Mouse (Mus musculus) right cerebral cortex, postnatal 36 days (tissue): Measurements from ENCODE around the gene Ess2.

Experiments used
- DNase-seq, 2 experiments: peaks; one replicate each; pipeline ENCODE4 v3.0.0; 2022; ENCODE audit warnings: low spot score in 2 of 2, mixed read lengths in 1 of 2

The Ess2 gene

DNA sequence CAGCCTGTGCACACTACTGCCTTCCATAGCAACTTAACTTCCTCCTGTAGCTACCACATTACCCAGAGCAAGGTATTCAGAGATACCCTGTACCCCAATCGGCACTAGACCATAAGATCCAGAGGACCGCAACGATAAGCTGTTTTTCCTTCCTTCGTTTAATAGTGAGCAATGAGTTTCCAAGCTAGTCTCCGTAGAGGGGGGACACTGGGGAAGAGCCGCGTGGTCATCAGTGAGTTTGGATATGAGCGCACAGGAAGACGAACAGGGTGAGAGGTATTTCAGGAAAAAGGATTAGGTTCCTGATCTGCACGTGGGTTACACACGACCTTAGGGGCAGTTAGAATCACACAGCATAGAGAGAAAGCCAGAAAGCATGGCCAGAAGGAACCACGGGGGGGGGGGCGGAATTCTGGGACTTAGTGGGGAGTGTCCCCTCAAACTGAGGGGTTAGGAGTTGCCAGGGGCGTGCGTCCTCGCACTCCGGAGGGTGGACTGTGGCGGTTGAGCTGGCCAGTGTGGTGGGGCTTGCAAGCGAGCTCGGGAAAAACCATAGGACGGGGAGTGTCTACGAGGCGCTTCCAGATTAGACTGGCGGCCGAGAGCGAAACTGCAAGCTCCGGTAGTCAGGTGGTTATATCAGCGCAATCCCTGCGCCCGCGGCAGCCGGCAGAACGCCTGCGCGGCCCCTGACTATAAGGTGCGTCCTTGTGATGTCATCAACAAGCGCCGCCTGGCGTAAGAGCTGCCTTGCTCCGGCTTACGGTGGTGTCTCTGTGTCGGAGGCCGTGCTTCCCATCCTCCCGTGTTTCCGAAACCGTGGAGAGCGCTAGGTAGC is 10.4 kb upstream of the Ess2 start:
- DNase-seq = peak; percentile 94 to 96

- no peak for DNase-seq
Measured at GRCm38 (mm10) chr16:17920586-17920985, 9.4 kb upstream of the Ess2 start.

GRCm38 (mm10) chr16:17914307-17915249 is 3.4 kb upstream of the Ess2 start, which contains the start of gene Gsc2:
TSS of gene Gsc2 (minus strand) at chr16:17915059.
- DNase-seq = no peak

- DNase-seq = no peak
Measured at GRCm38 (mm10) chr16:17898462-17898861, 12.7 kb downstream of the Ess2 start, which contains the start of the genes Dgcr2 and Tssk2. TSS of gene Dgcr2 (minus strand) at chr16:17898562. TSS of gene Tssk2 (plus strand) at chr16:17898637.

DNA sequence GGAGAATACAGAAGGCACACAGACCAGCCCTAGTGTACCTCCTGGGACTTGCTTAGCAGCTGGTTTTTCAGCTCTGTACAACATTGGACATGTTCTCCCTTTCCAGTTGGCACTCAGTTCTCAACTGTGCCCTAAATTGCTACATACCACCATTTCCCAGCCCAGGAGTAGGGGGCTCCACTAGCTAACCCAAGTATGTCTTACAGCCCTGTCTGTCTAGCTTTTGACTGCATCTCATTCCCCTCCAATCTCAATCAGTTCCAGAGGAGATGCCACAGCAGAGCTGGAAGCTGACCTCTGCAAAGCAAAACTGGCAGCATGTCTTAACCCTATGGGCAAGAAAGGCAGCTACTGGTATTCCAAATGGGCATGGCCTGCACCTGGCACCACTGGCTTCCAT is 15.1 kb downstream of the Ess2 start:
- no peak for DNase-seq

- DNase-seq = no peak
Measured at GRCm38 (mm10) chr16:17893923-17894322, 17.2 kb downstream of the Ess2 start, which contains the start of gene Tssk1. TSS of gene Tssk1 (plus strand) at chr16:17894223.

- DNase-seq = no peak
Measured at GRCm38 (mm10) chr16:17892606-17893005, 18.5 kb downstream of the Ess2 start.

GRCm38 (mm10) chr16:17891567-17891959 is 19.6 kb downstream of the Ess2 start, which contains the start of gene Gm20518:
TSS of gene Gm20518 (minus strand) at chr16:17891671.
- DNase-seq = peak; percentile 98 to 99

GRCm38 (mm10) chr16:17890917-17891566 is 20.1 kb downstream of the Ess2 start:
- peak; percentile 38 to 44 for DNase-seq

GRCm38 (mm10) chr16:17890342-17890727 is 20.8 kb downstream of the Ess2 start:
- no peak for DNase-seq

- DNase-seq = no peak
Measured at GRCm38 (mm10) chr16:17889689-17890341, 21.3 kb downstream of the Ess2 start.

- no peak for DNase-seq
Measured at GRCm38 (mm10) chr16:17884116-17884515, 27.0 kb downstream of the Ess2 start.

- DNase-seq = no peak
Measured at GRCm38 (mm10) chr16:17882196-17882595, 29.0 kb downstream of the Ess2 start.

- peak; percentile 29 to 45 for DNase-seq
Measured at GRCm38 (mm10) chr16:17879571-17879970, 31.6 kb downstream of the Ess2 start.

GRCm38 (mm10) chr16:17876096-17876495 is 35.1 kb downstream of the Ess2 start:
- no peak for DNase-seq

GRCm38 (mm10) chr16:17875174-17875573 is 36.0 kb downstream of the Ess2 start:
- DNase-seq = no peak

DNA sequence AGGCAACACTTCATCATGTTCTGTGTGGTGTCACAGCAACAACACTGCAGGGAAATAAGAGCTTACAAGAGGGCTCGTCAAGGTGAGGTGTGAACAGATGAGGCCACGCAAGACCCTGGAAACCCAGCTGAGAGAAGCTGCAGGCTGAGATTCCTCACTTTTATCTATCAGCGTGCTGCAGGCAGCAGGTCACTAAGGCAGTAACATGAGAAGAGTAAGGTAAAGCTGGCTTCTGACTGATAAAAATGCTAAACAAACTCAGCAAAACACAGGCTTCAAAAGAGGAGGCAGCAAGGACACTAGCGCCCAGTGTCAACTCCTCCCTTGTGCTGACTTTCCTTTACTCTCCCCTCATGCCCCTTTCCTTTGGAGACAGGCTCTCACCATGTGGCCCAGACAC is 38.2 kb downstream of the Ess2 start:
- DNase-seq = no peak

- no peak for DNase-seq
Measured at GRCm38 (mm10) chr16:17871248-17871647, 39.9 kb downstream of the Ess2 start.

DNA sequence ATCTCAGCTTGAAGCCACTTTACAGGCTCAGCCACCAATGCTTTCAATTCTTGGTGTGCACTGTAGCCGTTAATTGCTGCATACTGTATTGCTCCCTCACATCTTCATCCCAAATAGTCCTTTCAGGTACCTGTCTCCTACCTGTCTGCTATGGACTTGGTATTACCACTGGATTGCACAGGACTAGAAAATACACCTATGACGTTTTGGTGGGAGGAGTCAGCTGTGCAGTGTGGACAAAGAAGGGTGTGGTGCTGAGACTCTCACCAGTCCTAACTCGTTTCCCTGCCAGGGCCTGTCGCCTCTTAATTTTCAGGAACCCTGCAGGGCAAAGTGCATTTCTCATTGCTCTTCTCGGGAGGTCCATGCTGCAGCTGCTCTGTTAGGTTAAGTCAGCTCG is 45.4 kb downstream of the Ess2 start:
- no peak for DNase-seq

DNA sequence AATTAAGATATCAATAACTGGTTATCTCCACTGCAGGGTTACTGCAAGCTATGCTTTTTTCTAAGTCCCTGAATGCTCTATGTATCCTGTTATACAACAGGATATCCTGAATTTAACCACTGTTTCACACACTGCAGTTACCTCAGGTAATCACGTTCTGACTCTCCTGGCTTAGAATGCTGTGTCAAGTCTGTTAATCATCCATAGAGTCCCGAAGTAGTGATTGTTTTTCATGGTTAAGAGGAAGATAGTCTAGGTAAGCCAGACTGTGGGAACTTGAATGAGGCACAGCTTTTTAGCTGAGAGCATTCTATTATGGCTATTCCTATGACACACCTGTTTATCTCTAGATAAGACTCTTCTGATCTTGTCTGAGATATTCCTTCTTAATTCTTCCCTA is 45.9 kb downstream of the Ess2 start:
- no peak for DNase-seq

DNA sequence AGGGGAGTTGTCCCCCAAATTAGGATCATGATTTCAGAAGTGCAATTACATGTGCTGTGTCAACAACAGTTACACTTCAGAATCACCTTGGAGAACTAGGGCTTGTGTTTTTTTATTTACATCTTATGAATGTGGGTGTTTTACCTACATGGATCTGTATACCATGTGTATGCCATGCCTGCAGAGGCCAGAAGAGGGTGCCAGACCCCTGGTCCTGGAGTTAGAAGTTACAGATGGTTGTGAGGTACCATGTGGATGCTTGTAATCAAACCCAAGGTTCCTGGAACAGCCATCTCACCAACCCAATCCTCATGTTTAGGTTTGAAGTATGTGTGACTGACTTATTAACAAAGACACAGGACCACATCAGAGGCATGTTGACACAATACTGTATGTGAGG is 52.6 kb downstream of the Ess2 start:
- DNase-seq = no peak
